Mouse (Mus musculus) limb, embryonic 10.5 days (tissue): ENCODE data around the gene Cldn10. TPM values are rescaled to one million over a fixed set of nuclear protein-coding genes. Genes with fewer than 3 reads are reported as not detected.

Experiments used
- DNase-seq: peaks from one replicate; pipeline ENCODE4 v3.0.0-alpha.2; 2017; ENCODE audit warnings: low spot score
- H3K27ac ChIP-seq: fragments of 300-500 bp; sonication (generic); 2 replicates; pipeline ENCODE4 v1.5.1; 2016; ENCODE audit warnings: mild to moderate bottlenecking
- H3K27me3 ChIP-seq: fragments of 300-500 bp; sonication (generic); 2 replicates; pipeline ENCODE4 v1.6.1; 2016; ENCODE audit warnings: low read depth, mild to moderate bottlenecking; ENCODE audit not compliant: poor library complexity, severe bottlenecking
- H3K36me3 ChIP-seq: fragments of 300-500 bp; sonication (generic); 2 replicates; pipeline ENCODE4 v1.6.1; 2016; ENCODE audit warnings: mild to moderate bottlenecking, moderate library complexity
- H3K4me1 ChIP-seq: fragments of 300-500 bp; sonication (generic); 2 replicates; pipeline ENCODE4 v1.6.1; 2016
- H3K4me3 ChIP-seq: fragments of 300-500 bp; sonication (generic); 2 replicates; pipeline ENCODE4 v1.5.1; 2016; ENCODE audit warnings: mild to moderate bottlenecking, moderate library complexity
- H3K9me3 ChIP-seq: fragments of 300-500 bp; sonication (generic); replicated peaks from 2 replicates; pipeline ENCODE4 v1.6.1; 2016; ENCODE audit warnings: mild to moderate bottlenecking
- WGBS: fragments of 180-500 bp; shearing (Covaris S2); methylation state at CpG from one replicate; pipeline ENCODE4 v1.1.7; 2016; 5-methylcytosine and 5-hydroxymethylcytosine counted together
- polyA plus RNA-seq: library from polyadenylated mRNA; unstranded; fragments of >200 nt; fragmentation: Nextera tagmentation; extraction: Ambion mirVana; gene quantifications from 2 replicates; pipeline ENCODE4 v1.2.1, GENCODE M21; 2016

Cldn10 gene
- polyA plus RNA-seq, 1 experiment from 2014 or later, result 1.4 TPM

DNA sequence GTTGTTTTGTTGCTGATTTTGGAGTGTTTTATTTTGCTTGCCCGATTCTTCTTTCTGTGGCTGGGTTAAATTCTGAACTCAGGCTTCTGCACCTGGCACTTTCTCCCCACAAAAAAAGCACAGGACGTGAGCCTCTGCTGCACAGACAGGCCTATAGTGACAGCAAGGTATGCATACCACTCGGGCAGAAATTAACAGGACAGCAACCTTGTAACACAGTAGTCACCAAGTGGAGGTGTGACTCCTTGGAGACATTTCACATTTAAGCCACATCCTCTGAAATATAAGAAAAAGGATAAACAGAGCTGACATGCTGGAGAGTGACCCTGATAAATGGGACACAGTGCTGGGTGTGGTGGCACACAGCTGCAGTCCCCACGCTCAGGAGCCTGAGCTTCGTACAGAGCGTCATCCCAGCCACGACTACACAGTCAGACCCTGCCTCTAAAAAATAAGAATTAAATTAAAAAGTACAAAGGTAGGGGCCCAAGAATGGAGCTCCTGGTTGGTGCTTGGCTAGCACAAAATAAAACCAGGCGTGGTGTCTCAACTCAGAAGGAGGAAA is 50.9 kb downstream of the Cldn10 start:
- WGBS, result 77% methylated on average over 8 of the region's 8 CpGs
- DNase-seq, result no peak
- no peak overlapping the region for H3K27ac ChIP-seq
- peaks cover 9% of the 10 kb centered on the region; the same call in 1 of the 2 replicates for H3K4me1 ChIP-seq
- no peaks in the 10 kb centered on the region for H3K9me3 ChIP-seq
- no peaks in the 10 kb centered on the region for H3K27me3 ChIP-seq
- H3K36me3 ChIP-seq, result no peaks in the 10 kb centered on the region
- H3K4me3 ChIP-seq, result no peak overlapping the region

DNA sequence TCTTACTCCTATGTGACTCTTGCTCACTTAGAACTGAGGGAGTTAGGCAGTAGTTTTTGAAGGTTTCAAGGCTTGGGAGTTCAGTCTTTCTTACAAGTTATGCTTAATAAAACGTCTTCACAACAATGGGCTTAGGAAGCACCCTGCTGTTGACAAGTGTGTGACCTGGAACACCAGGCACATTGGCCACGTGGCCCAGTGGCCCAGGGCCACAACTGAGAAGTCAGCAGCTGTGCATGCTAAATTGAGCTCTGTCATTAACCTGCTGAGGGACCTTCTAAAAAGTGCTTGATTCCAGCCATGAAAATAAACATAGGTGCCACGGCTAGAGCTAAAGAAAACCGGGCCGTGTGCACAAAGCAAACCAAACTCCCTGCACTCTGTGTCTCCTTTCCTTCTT is 51.7 kb downstream of the Cldn10 start:
- Histone ChIP-seq H3K4me1 (peaks cover 5% of the 10 kb centered on the region; the same call in 1 of the 2 replicates), H3K36me3 (no peaks in the 10 kb centered on the region), H3K9me3 (no peaks in the 10 kb centered on the region), H3K27ac (no peak overlapping the region), H3K4me3 (no peak overlapping the region), H3K27me3 (no peaks in the 10 kb centered on the region)
- WGBS, result 69% methylated on average over 5 of the region's 5 CpGs
- no peak for DNase-seq

DNA sequence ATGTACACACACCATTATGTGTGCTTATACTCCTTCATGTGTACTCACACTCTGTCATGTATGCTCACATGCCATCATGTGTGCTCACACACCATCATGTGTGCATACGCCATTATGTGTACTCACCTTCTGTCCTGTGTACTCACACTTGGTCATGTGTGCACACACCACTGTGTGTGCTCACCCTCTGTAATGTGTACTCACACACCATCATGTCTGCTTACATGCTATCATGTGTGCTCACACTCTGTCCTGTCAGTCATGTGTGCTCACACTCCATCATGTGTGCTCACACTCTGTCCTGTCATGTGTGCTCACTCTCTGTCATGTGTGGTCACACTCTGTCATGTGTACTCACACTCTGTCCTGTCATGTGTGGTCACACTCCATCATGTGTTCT is 52.3 kb downstream of the Cldn10 start:
- H3K4me3 ChIP-seq, result no peak overlapping the region
- H3K4me1 ChIP-seq, result 0 out of 2 replicates have a peak, but pooled peaks cover 2% of the 10 kb centered on the region
- H3K27ac ChIP-seq, result no peak overlapping the region
- no peaks in the 10 kb centered on the region for H3K9me3 ChIP-seq
- no peaks in the 10 kb centered on the region for H3K27me3 ChIP-seq
- 97% methylated on average over 1 of the region's 1 CpGs for whole genome bisulfite sequencing
- H3K36me3 ChIP-seq, result no peaks in the 10 kb centered on the region
- DNase-seq, result no peak

DNA sequence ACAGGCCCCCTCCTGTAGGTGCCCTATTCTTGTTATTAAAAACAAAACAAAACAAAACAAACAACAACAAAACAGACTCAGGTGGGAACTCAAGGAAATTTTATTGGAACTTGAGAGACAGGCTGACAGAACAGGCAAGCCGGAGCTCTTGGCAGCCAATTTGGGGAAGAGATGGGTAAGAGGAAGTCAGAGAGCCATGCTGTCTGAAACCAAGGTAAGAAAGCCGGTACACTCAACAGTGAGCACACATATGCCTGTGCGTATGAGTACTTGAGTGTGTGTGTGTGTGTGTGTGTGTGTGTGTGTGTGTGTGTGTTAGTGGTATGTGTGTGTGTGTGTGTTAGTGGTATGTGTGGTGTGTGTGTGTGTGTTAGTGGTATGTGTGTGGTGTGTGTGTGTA is 54.6 kb downstream of the Cldn10 start:
- Histone ChIP-seq H3K4me3 (no peak overlapping the region), H3K27me3 (no peaks in the 10 kb centered on the region), H3K27ac (no peak overlapping the region), H3K4me1 (0 out of 2 replicates have a peak, but pooled peaks cover 2% of the 10 kb centered on the region), H3K36me3 (no peaks in the 10 kb centered on the region), H3K9me3 (no peaks in the 10 kb centered on the region)
- no peak for DNase-seq
- WGBS, result 89% methylated on average over 3 of the region's 3 CpGs

DNA sequence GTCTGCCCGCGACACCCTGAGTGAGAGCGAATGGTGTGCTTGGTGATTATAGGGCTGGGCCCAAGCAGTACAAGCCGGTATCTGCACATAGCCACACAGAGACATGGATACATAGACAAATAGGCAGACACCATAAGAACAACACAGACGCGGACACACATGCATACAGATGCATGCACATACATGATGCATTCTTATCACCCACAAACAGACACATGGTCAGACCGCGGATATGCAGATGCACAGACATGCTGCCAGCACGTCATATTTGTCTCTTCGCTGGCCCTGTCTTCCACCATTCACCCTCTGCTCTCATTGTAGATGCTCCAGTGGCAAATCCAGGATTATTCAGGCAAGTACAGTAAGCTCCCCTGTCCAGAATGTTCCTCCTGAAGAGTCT is 59.1 kb downstream of the Cldn10 start:
- 92% methylated on average over 10 of the region's 10 CpGs for WGBS
- Histone ChIP-seq H3K27ac (no peak overlapping the region), H3K4me3 (no peak overlapping the region), H3K4me1 (no peaks in the 10 kb centered on the region), H3K27me3 (no peaks in the 10 kb centered on the region), H3K9me3 (no peaks in the 10 kb centered on the region), H3K36me3 (no peaks in the 10 kb centered on the region)
- no peak for DNase-seq

DNA sequence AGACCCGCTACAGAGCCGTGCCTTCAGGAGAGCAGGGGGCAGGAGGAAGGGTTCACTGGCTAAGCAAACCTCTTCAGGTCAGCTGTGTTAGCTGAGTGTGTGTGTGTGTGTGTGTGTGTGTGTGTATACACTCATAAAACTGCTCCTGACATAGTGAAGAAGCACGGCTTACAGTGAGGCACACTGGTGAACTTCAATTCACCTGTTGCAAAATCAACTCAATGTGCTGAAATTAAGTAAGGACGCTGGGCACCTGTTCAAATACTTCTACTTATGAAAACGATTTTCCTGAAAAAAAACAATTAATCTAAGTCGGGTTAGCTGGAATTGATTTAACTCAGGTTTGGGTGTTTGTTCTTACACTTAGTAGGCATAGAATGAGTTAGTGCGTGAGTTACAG is 60.5 kb downstream of the Cldn10 start:
- DNase-seq, result no peak
- 86% methylated on average over 7 of the region's 7 CpGs for WGBS
- H3K4me1 ChIP-seq, result peaks cover 8% of the 10 kb centered on the region

DNA sequence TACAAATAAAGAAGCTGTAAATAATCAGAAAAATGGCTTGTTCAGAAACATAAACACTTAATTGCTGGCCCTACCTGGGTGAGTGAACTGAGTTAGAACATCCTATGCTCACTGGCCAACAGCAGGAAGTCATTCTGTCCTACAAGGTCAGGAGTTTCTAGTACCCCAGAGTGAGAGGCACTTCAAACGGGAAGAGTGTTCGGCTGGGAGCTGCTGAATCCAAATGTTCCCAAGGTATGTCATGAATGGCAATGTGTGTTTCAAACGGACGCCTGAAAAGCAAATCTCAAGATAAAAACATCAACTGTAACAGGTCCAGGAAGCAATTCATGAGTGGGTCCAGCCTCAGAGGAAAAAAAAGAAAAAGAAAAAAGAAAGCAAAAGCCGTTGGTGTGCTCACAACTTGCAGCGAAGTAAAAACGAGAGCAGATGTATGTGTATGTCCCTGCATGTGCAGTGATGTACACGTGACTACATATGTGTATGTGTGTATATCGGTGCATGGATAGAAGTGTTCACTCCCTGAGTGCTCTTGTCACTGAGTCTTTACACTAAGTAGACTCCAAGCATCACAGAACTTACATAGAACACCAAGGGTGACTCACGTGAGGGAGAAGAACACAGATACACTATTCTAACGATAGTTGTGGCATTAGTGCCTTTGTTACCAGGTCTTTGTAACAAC is 62.4 kb downstream of the Cldn10 start:
- H3K27ac ChIP-seq, result no peak overlapping the region
- DNase-seq, result no peak
- 81% methylated on average over 11 of the region's 11 CpGs for WGBS

More for the DNA sequence above, 60.5 kb downstream of the Cldn10 start:
- Histone ChIP-seq H3K27me3 (peaks cover 9% of the 10 kb centered on the region; the same call in 1 of the 2 replicates), H3K4me3 (no peak overlapping the region), H3K9me3 (no peaks in the 10 kb centered on the region), H3K27ac (no peak overlapping the region), H3K36me3 (no peaks in the 10 kb centered on the region)

DNA sequence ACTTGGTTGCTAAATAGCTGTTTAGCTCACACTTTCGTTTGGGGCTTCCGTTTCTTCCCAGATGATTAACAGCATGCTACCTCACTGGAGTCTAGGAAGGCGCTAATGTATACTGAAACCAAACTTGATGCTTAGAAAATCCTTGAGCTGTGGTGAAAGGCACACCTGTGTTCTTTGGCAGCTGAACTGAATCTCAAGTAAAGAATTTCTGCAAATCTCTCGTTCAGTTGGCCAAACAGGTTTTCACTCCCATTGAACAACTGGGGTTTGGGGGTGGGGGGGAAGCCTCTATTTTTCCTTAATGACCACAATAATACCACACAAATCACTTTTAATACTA is 63.0 kb downstream of the Cldn10 start:
- Histone ChIP-seq H3K27ac (no peak overlapping the region), H3K36me3 (no peaks in the 10 kb centered on the region), H3K27me3 (peaks cover 27% of the 10 kb centered on the region), H3K9me3 (no peaks in the 10 kb centered on the region), H3K4me1 (peaks cover 32% of the 10 kb centered on the region), H3K4me3 (no peak overlapping the region)
- no peak for DNase-seq
- WGBS, result 52% methylated on average over 4 of the region's 4 CpGs

More for the DNA sequence above, 62.4 kb downstream of the Cldn10 start:
- peaks cover 28% of the 10 kb centered on the region for H3K4me1 ChIP-seq
- no peak overlapping the region for H3K4me3 ChIP-seq
- no peaks in the 10 kb centered on the region for H3K9me3 ChIP-seq
- H3K27me3 ChIP-seq, result peaks cover 22% of the 10 kb centered on the region
- H3K36me3 ChIP-seq, result no peaks in the 10 kb centered on the region

DNA sequence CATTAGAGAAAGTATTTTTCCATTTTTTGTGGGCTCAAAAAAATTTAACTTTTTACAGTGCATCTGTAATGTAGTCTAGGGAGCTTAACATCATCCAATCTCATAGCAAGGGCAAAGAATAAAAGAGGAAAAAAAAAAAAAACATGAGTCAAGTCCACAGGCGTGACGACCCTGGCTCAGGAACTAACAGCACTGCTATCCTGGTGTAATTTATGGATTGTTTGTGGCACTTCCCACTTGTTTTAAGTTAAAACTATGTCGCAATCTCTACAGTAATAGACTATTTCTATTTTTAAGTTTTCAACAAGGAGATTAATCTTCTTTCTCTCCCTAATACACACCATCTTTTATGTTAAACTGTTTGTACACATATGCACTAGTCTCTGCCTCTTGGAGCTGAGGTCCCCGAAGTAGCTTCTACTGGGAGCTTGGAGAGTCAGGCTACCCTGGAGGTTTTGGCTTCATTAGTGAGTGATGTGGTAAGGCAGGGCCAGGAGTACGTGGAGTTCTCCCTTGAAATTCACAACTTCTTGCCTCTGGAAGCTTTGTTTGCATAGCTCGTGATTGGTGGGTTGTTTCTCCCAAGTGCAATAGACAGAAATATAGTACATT is 63.9 kb downstream of the Cldn10 start:
- H3K9me3 ChIP-seq, result no peaks in the 10 kb centered on the region
- 41% methylated on average over 6 of the region's 6 CpGs for WGBS
- no peak for DNase-seq
- peaks cover 32% of the 10 kb centered on the region for H3K4me1 ChIP-seq
- peaks cover 33% of the 10 kb centered on the region for H3K27me3 ChIP-seq
- H3K27ac ChIP-seq, result no peak overlapping the region
- H3K36me3 ChIP-seq, result no peaks in the 10 kb centered on the region
- H3K4me3 ChIP-seq, result no peak overlapping the region

DNA sequence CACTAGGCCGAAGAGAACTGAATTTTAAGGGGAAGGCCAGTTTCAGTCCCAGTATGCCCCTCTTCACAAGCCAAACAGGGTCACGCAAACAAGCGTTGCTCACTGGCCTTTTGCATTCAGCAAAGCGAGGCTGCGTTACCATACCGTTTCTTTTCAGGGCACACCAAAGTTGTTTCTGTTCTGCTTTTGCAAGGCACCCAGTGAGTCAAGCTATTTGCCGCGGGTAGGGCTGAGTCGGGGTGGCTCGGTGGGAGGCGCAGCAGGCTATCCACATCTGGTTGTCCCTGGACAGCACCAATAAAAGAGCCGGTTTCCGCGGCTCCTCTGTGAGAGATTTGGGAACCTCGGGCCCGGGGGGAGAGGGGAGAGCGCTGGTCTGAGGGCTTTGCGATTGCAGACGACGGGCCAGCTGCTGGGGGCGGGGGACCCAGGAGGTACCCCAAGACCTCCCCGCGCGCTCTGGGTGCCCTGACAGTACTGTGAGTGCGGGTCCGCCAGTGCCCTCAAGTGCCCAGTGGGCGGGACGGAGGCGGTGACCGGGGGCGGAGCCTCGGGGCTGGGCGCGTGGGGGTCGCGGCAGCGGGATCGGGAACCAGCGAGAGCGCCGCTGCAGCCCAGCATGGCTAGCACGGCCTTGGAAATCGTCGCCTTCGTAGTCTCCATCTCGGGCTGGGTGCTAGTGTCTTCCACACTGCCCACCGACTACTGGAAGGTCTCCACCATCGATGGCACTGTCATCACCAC is 66.8 kb downstream of the Cldn10 start:
- peak overlapping the region; percentile 69 for H3K27ac ChIP-seq
- H3K27me3 ChIP-seq, result peaks cover 45% of the 10 kb centered on the region

DNA sequence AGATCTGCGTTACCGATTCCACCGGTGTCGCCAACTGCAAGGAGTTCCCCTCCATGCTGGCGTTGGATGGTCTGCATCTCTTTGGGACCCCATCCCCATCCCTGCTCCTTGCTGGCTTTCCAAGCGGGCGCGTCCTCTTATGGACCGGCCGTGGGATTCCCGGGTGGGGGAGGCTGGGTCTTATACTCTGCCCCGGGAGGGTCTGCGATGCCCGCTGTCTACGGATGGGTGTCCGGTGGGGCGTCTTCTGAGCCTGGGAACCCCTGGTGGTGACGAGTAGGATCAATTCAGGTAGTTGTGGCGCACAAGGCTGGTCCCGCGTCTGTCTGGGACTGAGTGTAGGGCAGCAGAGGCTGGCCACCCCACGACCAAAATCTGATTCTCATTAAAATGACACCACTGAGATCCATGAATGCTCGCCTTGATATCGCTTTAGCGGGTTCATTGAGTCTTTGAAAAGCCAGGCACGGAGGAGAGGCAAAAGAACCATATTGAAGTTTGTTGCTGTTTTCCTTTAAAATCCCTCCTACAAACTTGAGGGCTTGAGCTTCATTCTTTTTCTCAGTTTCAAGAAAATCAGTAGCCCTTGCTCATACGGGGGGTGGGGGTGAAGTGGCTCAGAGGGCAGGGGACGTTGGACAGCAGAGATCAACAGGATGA is 67.6 kb downstream of the Cldn10 start:
- H3K27ac ChIP-seq, result peak overlapping the region; percentile 69
- H3K9me3 ChIP-seq, result no peaks in the 10 kb centered on the region
- H3K4me1 ChIP-seq, result peaks cover 53% of the 10 kb centered on the region
- H3K4me3 ChIP-seq, result peak overlapping the region; percentile 65
- no peak for DNase-seq
- peaks cover 45% of the 10 kb centered on the region for H3K27me3 ChIP-seq
- WGBS, result under 1% methylated on average over 28 of the region's 28 CpGs
- no peaks in the 10 kb centered on the region for H3K36me3 ChIP-seq

More for the DNA sequence above, 66.8 kb downstream of the Cldn10 start:
- Histone ChIP-seq H3K36me3 (no peaks in the 10 kb centered on the region), H3K4me3 (peak overlapping the region; percentile 65), H3K4me1 (peaks cover 53% of the 10 kb centered on the region), H3K9me3 (no peaks in the 10 kb centered on the region)
- DNase-seq, result peak; percentile 83
- WGBS, result under 1% methylated on average over 46 of the region's 48 CpGs

DNA sequence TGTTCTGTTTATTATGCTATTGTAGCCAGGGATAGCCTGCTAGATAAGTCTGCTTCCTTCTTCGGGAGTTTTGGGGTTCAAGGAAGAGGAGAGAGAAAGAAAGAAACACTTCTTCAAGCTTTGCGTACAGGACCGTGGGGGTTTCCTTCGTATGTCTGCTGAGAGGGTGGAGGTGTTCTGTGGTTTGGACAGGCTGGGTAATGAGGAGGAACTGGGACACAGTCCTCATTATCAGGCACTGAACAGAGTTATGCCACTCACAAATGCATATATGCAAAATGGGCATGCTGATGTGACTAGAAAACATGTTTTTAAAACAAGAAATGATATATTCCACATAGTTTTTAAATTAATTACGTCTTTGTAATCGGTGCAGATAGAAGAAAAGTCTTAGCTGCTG is 68.9 kb downstream of the Cldn10 start:
- no peaks in the 10 kb centered on the region for H3K9me3 ChIP-seq
- no peak overlapping the region for H3K4me3 ChIP-seq
- 90% methylated on average over 6 of the region's 6 CpGs for WGBS
- no peaks in the 10 kb centered on the region for H3K36me3 ChIP-seq
- peaks cover 53% of the 10 kb centered on the region for H3K4me1 ChIP-seq
- peaks cover 45% of the 10 kb centered on the region for H3K27me3 ChIP-seq
- H3K27ac ChIP-seq, result no peak overlapping the region
- DNase-seq, result no peak
